Mouse (Mus musculus): Measurements from ENCODE around the gene Car3. TPM values are rescaled to one million over a fixed set of nuclear protein-coding genes. Genes with fewer than 3 reads are reported as not detected.

Car3 gene
- polyA plus RNA-seq, 1 experiment from 2014 or later = 4.6 TPM

- 80% methylated on average over 3 of the region's 3 CpGs for WGBS
These were observed 3.0 kb upstream of the Car3 start for GRCm38 (mm10) chr3:14860291-14860690.

GRCm38 (mm10) chr3:14861165-14861564 is 2.1 kb upstream of the Car3 start:
- WGBS = 68% methylated on average over 1 of the region's 1 CpGs
- Histone ChIP-seq H3K27me3 (replicated peaks) (0 out of 2 replicates have a peak, but pooled peaks cover 2% of the 10 kb centered on the region), H3K4me2 (replicated peaks) (no peak overlapping the region), H3K36me3 (no peaks in the 10 kb centered on the region), H3K27ac (no peak overlapping the region), H3K9ac (no peak overlapping the region), H3K4me1 (replicated peaks) (no peaks in the 10 kb centered on the region; the same call in 1 of the 2 replicates), H3K9me3 (no peaks in the 10 kb centered on the region), H3K4me3 (replicated peaks) (no peak overlapping the region)
- no peak for ATAC-seq

More at GRCm38 (mm10) chr3:14860291-14860690, 3.0 kb upstream of the Car3 start:
- no peaks in the 10 kb centered on the region for H3K9me3 ChIP-seq
- H3K4me2 ChIP-seq (replicated peaks) = no peak overlapping the region
- no peak overlapping the region for H3K9ac ChIP-seq
- no peak for ATAC-seq
- 0 out of 2 replicates have a peak, but pooled peaks cover 2% of the 10 kb centered on the region for H3K27me3 ChIP-seq (replicated peaks)
- no peaks in the 10 kb centered on the region; the same call in 1 of the 2 replicates for H3K4me1 ChIP-seq (replicated peaks)
- H3K27ac ChIP-seq = no peak overlapping the region
- H3K4me3 ChIP-seq (replicated peaks) = no peak overlapping the region
- H3K36me3 ChIP-seq = no peaks in the 10 kb centered on the region

GRCm38 (mm10) chr3:14861787-14862186 is 1.5 kb upstream of the Car3 start:
- no peaks in the 10 kb centered on the region; the same call in 1 of the 2 replicates for H3K4me1 ChIP-seq (replicated peaks)
- no peak for ATAC-seq
- H3K9me3 ChIP-seq = no peaks in the 10 kb centered on the region
- 36% methylated on average over 4 of the region's 4 CpGs for WGBS
- 0 out of 2 replicates have a peak, but pooled peaks cover 2% of the 10 kb centered on the region for H3K27me3 ChIP-seq (replicated peaks)
- H3K4me3 ChIP-seq (replicated peaks) = no peak overlapping the region
- H3K27ac ChIP-seq = no peak overlapping the region
- no peak overlapping the region for H3K9ac ChIP-seq
- no peak overlapping the region for H3K4me2 ChIP-seq (replicated peaks)
- no peaks in the 10 kb centered on the region for H3K36me3 ChIP-seq

- 2% methylated on average over 9 of the region's 9 CpGs for WGBS
- Histone ChIP-seq H3K4me1 (replicated peaks) (no peaks in the 10 kb centered on the region; the same call in 1 of the 2 replicates), H3K9ac (0 out of 2 replicates have a peak overlapping the region, but pooled peaks have one; percentile 26), H3K36me3 (no peaks in the 10 kb centered on the region), H3K27ac (no peak overlapping the region), H3K4me3 (replicated peaks) (peak overlapping the region; percentile 30), H3K9me3 (no peaks in the 10 kb centered on the region), H3K4me2 (replicated peaks) (peak overlapping the region; percentile 77), H3K27me3 (replicated peaks) (0 out of 2 replicates have a peak, but pooled peaks cover 2% of the 10 kb centered on the region)
- peak; percentile 66 for ATAC-seq
These were observed 674 bp upstream of the Car3 start for GRCm38 (mm10) chr3:14862654-14863021.

- no peaks in the 10 kb centered on the region for H3K9me3 ChIP-seq
- 87% methylated on average over 2 of the region's 2 CpGs for WGBS
- no peak overlapping the region for H3K4me3 ChIP-seq (replicated peaks)
- H3K27ac ChIP-seq = no peak overlapping the region
- H3K27me3 ChIP-seq (replicated peaks) = 0 out of 2 replicates have a peak, but pooled peaks cover 2% of the 10 kb centered on the region
- ATAC-seq = no peak
- H3K4me1 ChIP-seq (replicated peaks) = no peaks in the 10 kb centered on the region; the same call in 1 of the 2 replicates
- H3K36me3 ChIP-seq = no peaks in the 10 kb centered on the region
- no peak overlapping the region for H3K4me2 ChIP-seq (replicated peaks)
- H3K9ac ChIP-seq = no peak overlapping the region
These were observed 610 bp downstream of the Car3 start for GRCm38 (mm10) chr3:14863922-14864321.

GRCm38 (mm10) chr3:14865941-14866340 is 2.6 kb downstream of the Car3 start:
- Histone ChIP-seq H3K4me3 (replicated peaks) (no peak overlapping the region), H3K4me1 (replicated peaks) (no peaks in the 10 kb centered on the region; the same call in 1 of the 2 replicates), H3K9me3 (no peaks in the 10 kb centered on the region), H3K27ac (no peak overlapping the region), H3K9ac (no peak overlapping the region), H3K4me2 (replicated peaks) (no peak overlapping the region), H3K36me3 (no peaks in the 10 kb centered on the region), H3K27me3 (replicated peaks) (0 out of 2 replicates have a peak, but pooled peaks cover 2% of the 10 kb centered on the region)
- 77% methylated on average over 2 of the region's 2 CpGs for WGBS
- ATAC-seq = no peak

GRCm38 (mm10) chr3:14869779-14870178 is 6.5 kb downstream of the Car3 start:
- H3K27me3 ChIP-seq (replicated peaks) = no peaks in the 10 kb centered on the region
- H3K27ac ChIP-seq = no peak overlapping the region
- no peak overlapping the region for H3K4me3 ChIP-seq (replicated peaks)
- peak overlapping the region; percentile 35 for H3K4me2 ChIP-seq (replicated peaks)
- ATAC-seq = peak; percentile 86
- H3K9ac ChIP-seq = no peak overlapping the region
- no peaks in the 10 kb centered on the region for H3K36me3 ChIP-seq
- no peaks in the 10 kb centered on the region for H3K4me1 ChIP-seq (replicated peaks)
- no peaks in the 10 kb centered on the region for H3K9me3 ChIP-seq
- WGBS = 28% methylated on average over 11 of the region's 11 CpGs

GRCm38 (mm10) chr3:14870528-14870927 is 7.2 kb downstream of the Car3 start:
- Histone ChIP-seq H3K4me1 (replicated peaks) (no peaks in the 10 kb centered on the region), H3K4me3 (replicated peaks) (no peak overlapping the region), H3K9ac (no peak overlapping the region), H3K4me2 (replicated peaks) (no peak overlapping the region), H3K27ac (no peak overlapping the region), H3K9me3 (no peaks in the 10 kb centered on the region), H3K27me3 (replicated peaks) (no peaks in the 10 kb centered on the region), H3K36me3 (no peaks in the 10 kb centered on the region)
- 57% methylated on average over 1 of the region's 1 CpGs for WGBS
- ATAC-seq = no peak

- WGBS = 61% methylated on average over 7 of the region's 7 CpGs
These were observed 8.1 kb downstream of the Car3 start for GRCm38 (mm10) chr3:14871386-14871785.

GRCm38 (mm10) chr3:14874402-14875040 is 11.2 kb downstream of the Car3 start:
- Histone ChIP-seq H3K9ac (no peak overlapping the region), H3K27me3 (replicated peaks) (no peaks in the 10 kb centered on the region), H3K4me2 (replicated peaks) (no peak overlapping the region), H3K4me3 (replicated peaks) (no peak overlapping the region), H3K9me3 (no peaks in the 10 kb centered on the region), H3K36me3 (no peaks in the 10 kb centered on the region), H3K4me1 (replicated peaks) (no peaks in the 10 kb centered on the region), H3K27ac (no peak overlapping the region)
- 28% methylated on average over 8 of the region's 8 CpGs for WGBS
- ATAC-seq = peak; percentile 74

More at GRCm38 (mm10) chr3:14871386-14871785, 8.1 kb downstream of the Car3 start:
- no peak overlapping the region for H3K9ac ChIP-seq
- H3K4me3 ChIP-seq (replicated peaks) = no peak overlapping the region
- no peaks in the 10 kb centered on the region for H3K27me3 ChIP-seq (replicated peaks)
- H3K27ac ChIP-seq = no peak overlapping the region
- ATAC-seq = no peak
- no peak overlapping the region for H3K4me2 ChIP-seq (replicated peaks)
- H3K4me1 ChIP-seq (replicated peaks) = no peaks in the 10 kb centered on the region
- H3K9me3 ChIP-seq = no peaks in the 10 kb centered on the region
- no peaks in the 10 kb centered on the region for H3K36me3 ChIP-seq

GRCm38 (mm10) chr3:14876325-14876918 is 13.1 kb downstream of the Car3 start:
- H3K27ac ChIP-seq = no peak overlapping the region
- ATAC-seq = no peak
- WGBS = 63% methylated on average over 9 of the region's 9 CpGs

GRCm38 (mm10) chr3:14877251-14877909 is 14.1 kb downstream of the Car3 start:
- Histone ChIP-seq H3K4me1 (replicated peaks) (no peaks in the 10 kb centered on the region), H3K27me3 (replicated peaks) (no peaks in the 10 kb centered on the region), H3K4me2 (replicated peaks) (no peak overlapping the region), H3K4me3 (replicated peaks) (no peak overlapping the region), H3K27ac (no peak overlapping the region), H3K9ac (no peak overlapping the region), H3K36me3 (no peaks in the 10 kb centered on the region), H3K9me3 (no peaks in the 10 kb centered on the region)
- 83% methylated on average over 7 of the region's 7 CpGs for WGBS
- peak; percentile 63; the same call in 1 of the 2 replicates for ATAC-seq

More at GRCm38 (mm10) chr3:14876325-14876918, 13.1 kb downstream of the Car3 start:
- Histone ChIP-seq H3K4me1 (replicated peaks) (no peaks in the 10 kb centered on the region), H3K36me3 (no peaks in the 10 kb centered on the region), H3K9me3 (no peaks in the 10 kb centered on the region), H3K4me2 (replicated peaks) (no peak overlapping the region), H3K9ac (no peak overlapping the region), H3K4me3 (replicated peaks) (no peak overlapping the region), H3K27me3 (replicated peaks) (no peaks in the 10 kb centered on the region)
